Mouse (Mus musculus): ENCODE results near the gene Rc3h2. TPM values are rescaled to one million over a fixed set of nuclear protein-coding genes. Genes with fewer than 3 reads are reported as not detected.

The Rc3h2 gene
- 10 to 100 TPM; 27.2 to 42.1 TPM for polyA plus RNA-seq (2017; shearing (Covaris generic))

GRCm38 (mm10) chr2:37422306-37423304, at the start of gene Rc3h2:
Gene Rc3h2 (minus strand): TSS chr2:37422903.

DNA sequence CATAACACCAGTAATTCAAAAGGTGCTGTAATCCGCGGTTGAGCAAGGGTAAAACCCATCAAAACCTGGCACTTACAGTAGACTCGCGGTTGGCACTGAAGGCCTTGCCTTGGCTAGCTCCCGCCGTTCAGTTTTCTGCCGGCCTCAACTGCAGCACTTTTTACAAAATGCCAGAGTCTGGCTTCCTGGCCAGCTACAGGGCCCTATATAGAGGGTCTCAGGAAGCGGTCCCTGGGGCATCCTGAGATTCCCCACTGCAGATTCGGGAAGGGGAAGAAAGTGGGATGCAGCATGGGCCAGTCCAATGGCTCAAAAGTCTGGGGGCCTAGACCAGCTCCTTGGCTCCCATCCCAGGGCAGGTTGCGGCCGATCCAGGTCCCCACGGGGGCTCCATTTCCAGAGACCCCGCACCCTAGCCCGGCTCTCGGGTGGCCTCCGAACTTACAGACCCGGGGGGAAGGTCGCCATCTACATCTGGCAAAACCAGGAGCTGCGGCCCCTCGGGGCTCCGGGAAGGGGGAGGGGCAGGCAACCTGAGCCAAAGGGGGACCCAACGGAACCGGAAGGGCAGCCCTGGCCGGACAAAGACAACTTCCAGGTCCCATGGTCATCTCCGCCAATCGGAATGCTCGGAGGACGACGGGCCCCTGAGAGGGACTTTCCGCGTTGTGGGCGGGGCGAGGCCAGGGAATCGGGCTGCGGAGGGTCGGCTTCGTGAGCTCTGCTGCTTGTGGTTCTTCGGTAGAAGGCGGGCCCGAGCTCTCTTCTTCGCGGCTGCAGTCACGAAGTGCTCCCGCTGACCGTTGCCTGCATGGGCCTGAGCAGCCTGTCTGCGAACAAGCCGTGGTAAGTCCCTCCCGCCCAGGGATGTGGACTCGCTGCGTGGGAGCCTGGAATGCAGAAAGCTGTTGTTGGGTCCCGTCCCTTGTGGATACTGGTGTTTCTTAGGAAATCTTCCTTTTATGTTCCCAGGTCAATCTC, 20.2 kb upstream of the Rc3h2 start, which contains the start of the genes Zbtb26, Zbtb6 and Rabgap1:
Gene Zbtb26, minus strand, starts transcription at position 525 of the 981 bp plus-strand sequence.
Gene Zbtb6, minus strand, starts transcription at position 561 of the 981 bp plus-strand sequence.
Gene Rabgap1, plus strand, starts transcription at position 669 of the 981 bp plus-strand sequence.

GRCm38 (mm10) chr2:37358633-37359540, 63.8 kb downstream of the Rc3h2 start, which contains the start of gene Pdcl:
Gene Pdcl (minus strand): TSS chr2:37359332.

DNA sequence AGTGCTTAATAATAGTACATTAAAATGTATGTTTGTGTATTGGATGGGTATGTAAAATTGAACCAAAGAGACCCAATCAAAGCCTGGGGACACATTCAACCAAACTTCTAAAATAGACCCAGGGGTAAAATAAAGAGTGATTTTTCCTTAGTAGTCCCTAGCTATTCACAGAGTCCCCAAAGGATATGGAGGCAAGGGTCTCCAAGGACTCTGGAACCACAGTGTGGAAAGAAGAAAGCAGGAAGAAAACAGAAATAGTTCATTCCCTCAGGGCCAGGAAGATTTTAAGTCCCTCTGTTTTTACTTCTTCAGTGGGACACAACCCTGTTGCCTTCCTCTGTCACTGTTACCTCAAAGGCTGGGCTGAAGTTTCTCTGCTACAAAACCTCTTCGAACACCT, 96.5 kb downstream of the Rc3h2 start, which contains the start of gene Olfr368:
Gene Olfr368, plus strand, starts transcription at position 301 of the 400 bp plus-strand sequence.

Other genes with a start within 250 kb of the Rc3h2 start
- gene Olfr365, start 234.7 kb downstream of the Rc3h2 start, polyA plus RNA-seq (2017; shearing (Covaris generic)), result under 1 TPM; 0.02 to 0.05 TPM
- gene Olfr366, start 211.3 kb downstream of the Rc3h2 start, polyA plus RNA-seq (2017; shearing (Covaris generic)), result not detected
- gene Olfr368, start 96.4 kb downstream of the Rc3h2 start, polyA plus RNA-seq (2017; shearing (Covaris generic)), result not detected
- 10 to 100 TPM; 24.8 to 32.0 TPM for gene Pdcl, start 63.6 kb downstream of the Rc3h2 start, polyA plus RNA-seq (2017; shearing (Covaris generic))
- 1 to 10 TPM; 4.5 to 6.0 TPM for gene Zbtb26, start 20.2 kb upstream of the Rc3h2 start, polyA plus RNA-seq (2017; shearing (Covaris generic))
- 1 to 10 TPM; 4.1 to 4.5 TPM for gene Zbtb6, start 20.3 kb upstream of the Rc3h2 start, polyA plus RNA-seq (2017; shearing (Covaris generic))
- 10 to 100 TPM; 48.4 to 50.9 TPM for gene Rabgap1, start 20.4 kb upstream of the Rc3h2 start, polyA plus RNA-seq (2017; shearing (Covaris generic))
- 1 to 10 TPM; 1.1 TPM for gene Gpr21, start 93.4 kb upstream of the Rc3h2 start, polyA plus RNA-seq (2017; shearing (Covaris generic))

All from inflammation-experienced regulatory T-cells (primary cell).